Mouse (Mus musculus): ENCODE measurements around the gene Ttf2. TPM values are rescaled to one million over a fixed set of nuclear protein-coding genes. Genes with fewer than 3 reads are reported as not detected.

Gene Ttf2
- total and polyA plus RNA-seq, 2 experiments from 2014 or later, result 1.5 to 3.6 TPM

- no peak for ATAC-seq (ENCODE audit: low FRiP score)
- Histone ChIP-seq H3K9me3 (ENCODE audit: low read length) (no peaks in the 10 kb centered on the region), H3K4me2 (ENCODE audit: low read depth, low read length, poor library complexity, severe bottlenecking) (no peak overlapping the region), H3K27me3 (ENCODE audit: insufficient read depth, low read length) (no peaks in the 10 kb centered on the region), H3K4me1 (ENCODE audit: insufficient read depth, low read length) (0 out of 2 replicates have a peak, but pooled peaks cover 4% of the 10 kb centered on the region), H3K27ac (ENCODE audit: low read depth, low read length) (no peak overlapping the region), H3K9ac (replicated peaks; ENCODE audit: low read length, poor library complexity, severe bottlenecking) (no peak overlapping the region), H3K4me3 (ENCODE audit: low read depth, low read length) (no peak overlapping the region), H3K36me3 (ENCODE audit: insufficient read depth, low read length) (no peaks in the 10 kb centered on the region)
- no peak for TF ChIP-seq CTCF (IDR thresholded peaks at IDR 0.05)
- no peak for DNase-seq (ENCODE audit: low spot score)
- WGBS, result 94% methylated on average over 15 of the region's 15 CpGs
Measured at GRCm38 (mm10) chr3:101003575-101004356, 34.3 kb upstream of the Ttf2 start.

DNA sequence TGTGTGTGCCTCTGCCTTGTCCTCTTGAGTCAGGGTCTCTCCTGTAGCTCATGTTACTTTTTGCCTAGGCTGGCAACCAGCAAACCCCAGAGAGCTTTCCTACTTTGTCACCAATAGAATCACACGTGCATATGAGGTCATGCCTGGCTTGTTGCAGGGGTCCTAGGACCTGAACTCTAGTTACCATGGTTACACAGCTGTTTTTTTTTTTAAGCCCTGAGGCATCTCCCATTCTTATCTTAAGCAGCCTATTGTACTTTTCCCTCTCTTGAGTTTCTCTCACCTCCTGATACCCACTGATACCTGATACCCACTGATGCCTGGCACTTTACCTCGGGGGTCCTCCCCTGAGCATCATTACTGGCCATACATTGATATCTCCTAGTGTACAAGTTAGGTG lies 30.3 kb upstream of the Ttf2 start:
- ATAC-seq (ENCODE audit: low FRiP score), result no peak
- Histone ChIP-seq H3K4me2 (ENCODE audit: low read depth, low read length, poor library complexity, severe bottlenecking) (no peak overlapping the region), H3K27ac (ENCODE audit: low read depth, low read length) (no peak overlapping the region), H3K9me3 (ENCODE audit: low read length) (no peaks in the 10 kb centered on the region), H3K36me3 (ENCODE audit: insufficient read depth, low read length) (no peaks in the 10 kb centered on the region), H3K4me3 (ENCODE audit: low read depth, low read length) (no peak overlapping the region), H3K27me3 (ENCODE audit: insufficient read depth, low read length) (no peaks in the 10 kb centered on the region), H3K9ac (replicated peaks; ENCODE audit: low read length, poor library complexity, severe bottlenecking) (no peak overlapping the region), H3K4me1 (ENCODE audit: insufficient read depth, low read length) (0 out of 2 replicates have a peak, but pooled peaks cover 4% of the 10 kb centered on the region)
- DNase-seq (ENCODE audit: low spot score), result no peak
- WGBS, result 33% methylated on average over 2 of the region's 2 CpGs
- no peak for TF ChIP-seq CTCF (IDR thresholded peaks at IDR 0.05)

DNA sequence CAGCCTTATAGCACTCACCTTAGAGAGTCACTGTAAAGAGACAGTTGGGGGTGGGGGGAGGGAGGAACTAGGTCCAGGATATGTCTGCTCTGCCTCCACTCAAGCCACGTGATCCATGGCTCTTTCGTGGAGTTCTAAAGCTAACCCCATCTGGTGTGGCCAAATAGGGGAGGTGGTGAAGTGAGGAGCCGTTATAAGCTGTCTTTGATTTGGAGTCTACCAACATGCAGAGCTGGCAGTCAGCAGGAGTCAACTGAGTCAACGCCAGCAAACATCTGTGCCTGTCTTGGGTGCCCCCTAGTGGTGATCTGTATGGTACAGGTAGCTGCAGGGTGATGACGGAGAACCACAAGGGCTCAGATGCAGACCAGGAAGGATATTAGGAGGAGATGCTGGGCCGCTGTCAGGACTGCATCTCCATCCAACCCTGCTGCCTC lies 29.5 kb upstream of the Ttf2 start:
- ATAC-seq (ENCODE audit: low FRiP score) (peak; percentile 55), DNase-seq (ENCODE audit: low spot score) (peak; percentile 78)
- Histone ChIP-seq H3K4me3 (ENCODE audit: low read depth, low read length) (no peak overlapping the region), H3K9ac (replicated peaks; ENCODE audit: low read length, poor library complexity, severe bottlenecking) (no peak overlapping the region), H3K36me3 (ENCODE audit: insufficient read depth, low read length) (no peaks in the 10 kb centered on the region), H3K9me3 (ENCODE audit: low read length) (no peaks in the 10 kb centered on the region), H3K27ac (ENCODE audit: low read depth, low read length) (no peak overlapping the region), H3K4me2 (ENCODE audit: low read depth, low read length, poor library complexity, severe bottlenecking) (no peak overlapping the region), H3K27me3 (ENCODE audit: insufficient read depth, low read length) (no peaks in the 10 kb centered on the region), H3K4me1 (ENCODE audit: insufficient read depth, low read length) (peaks cover 11% of the 10 kb centered on the region; the same call in 1 of the 2 replicates)
- peak; percentile 78 for TF ChIP-seq CTCF (IDR thresholded peaks at IDR 0.05)
- 25% methylated on average over 6 of the region's 6 CpGs for WGBS

- Histone ChIP-seq H3K9me3 (ENCODE audit: low read length) (no peaks in the 10 kb centered on the region), H3K4me2 (ENCODE audit: low read depth, low read length, poor library complexity, severe bottlenecking) (no peak overlapping the region), H3K36me3 (ENCODE audit: insufficient read depth, low read length) (no peaks in the 10 kb centered on the region), H3K4me1 (ENCODE audit: insufficient read depth, low read length) (peaks cover 11% of the 10 kb centered on the region; the same call in 1 of the 2 replicates), H3K9ac (replicated peaks; ENCODE audit: low read length, poor library complexity, severe bottlenecking) (no peak overlapping the region), H3K27me3 (ENCODE audit: insufficient read depth, low read length) (no peaks in the 10 kb centered on the region), H3K4me3 (ENCODE audit: low read depth, low read length) (no peak overlapping the region), H3K27ac (ENCODE audit: low read depth, low read length) (no peak overlapping the region)
- 87% methylated on average over 10 of the region's 10 CpGs for WGBS
- no peak for TF ChIP-seq CTCF (IDR thresholded peaks at IDR 0.05)
- ATAC-seq (ENCODE audit: low FRiP score) (no peak), DNase-seq (ENCODE audit: low spot score) (no peak)
Measured at GRCm38 (mm10) chr3:100997785-100998570, 28.5 kb upstream of the Ttf2 start.

DNA sequence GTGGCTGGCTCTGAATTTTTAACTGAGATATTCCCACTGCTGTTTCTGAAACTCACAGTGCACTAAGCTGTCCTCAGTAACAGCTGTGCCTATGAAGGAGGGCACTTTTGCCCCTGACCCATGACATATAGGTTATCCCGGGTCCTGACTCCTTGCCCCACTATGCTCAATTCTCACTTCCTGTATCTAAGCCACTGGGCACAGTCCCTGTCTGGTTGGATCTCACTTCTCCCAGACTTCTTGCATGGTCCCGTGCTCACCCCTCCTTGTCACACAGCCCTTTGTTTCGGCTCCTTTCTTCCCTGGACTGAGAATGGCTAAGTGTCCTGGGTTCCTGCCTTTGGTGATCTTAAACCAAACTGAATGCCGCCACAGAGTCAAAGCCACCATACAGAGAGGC lies 24.8 kb upstream of the Ttf2 start:
- no peak for TF ChIP-seq CTCF (IDR thresholded peaks at IDR 0.05)
- no peak overlapping the region for H3K9ac ChIP-seq (replicated peaks; ENCODE audit: low read length, poor library complexity, severe bottlenecking)
- ATAC-seq (ENCODE audit: low FRiP score) (no peak), DNase-seq (ENCODE audit: low spot score) (no peak)
- H3K36me3 ChIP-seq (ENCODE audit: insufficient read depth, low read length), result no peaks in the 10 kb centered on the region
- H3K9me3 ChIP-seq (ENCODE audit: low read length), result no peaks in the 10 kb centered on the region
- 64% methylated on average over 4 of the region's 4 CpGs for WGBS
- no peak overlapping the region for H3K4me2 ChIP-seq (ENCODE audit: low read depth, low read length, poor library complexity, severe bottlenecking)
- H3K4me1 ChIP-seq (ENCODE audit: insufficient read depth, low read length), result peaks cover 11% of the 10 kb centered on the region; the same call in 1 of the 2 replicates
- no peak overlapping the region for H3K4me3 ChIP-seq (ENCODE audit: low read depth, low read length)
- H3K27ac ChIP-seq (ENCODE audit: low read depth, low read length), result no peak overlapping the region; the same call in 1 of the 2 replicates
- H3K27me3 ChIP-seq (ENCODE audit: insufficient read depth, low read length), result no peaks in the 10 kb centered on the region

- no peaks in the 10 kb centered on the region for H3K36me3 ChIP-seq (ENCODE audit: insufficient read depth, low read length)
- H3K4me3 ChIP-seq (ENCODE audit: low read depth, low read length), result no peak overlapping the region
- no peaks in the 10 kb centered on the region for H3K9me3 ChIP-seq (ENCODE audit: low read length)
- no peak overlapping the region for H3K4me2 ChIP-seq (ENCODE audit: low read depth, low read length, poor library complexity, severe bottlenecking)
- TF ChIP-seq CTCF (IDR thresholded peaks at IDR 0.05), result no peak
- peaks cover 7% of the 10 kb centered on the region; the same call in 1 of the 2 replicates for H3K4me1 ChIP-seq (ENCODE audit: insufficient read depth, low read length)
- no peaks in the 10 kb centered on the region for H3K27me3 ChIP-seq (ENCODE audit: insufficient read depth, low read length)
- no peak for DNase-seq (ENCODE audit: low spot score)
- H3K27ac ChIP-seq (ENCODE audit: low read depth, low read length), result peak overlapping the region; percentile 32; the same call in 1 of the 2 replicates
- 76% methylated on average over 15 of the region's 15 CpGs for WGBS
- no peak for ATAC-seq (ENCODE audit: low FRiP score)
- no peak overlapping the region for H3K9ac ChIP-seq (replicated peaks; ENCODE audit: low read length, poor library complexity, severe bottlenecking)
Measured at GRCm38 (mm10) chr3:100993718-100994117, 24.3 kb upstream of the Ttf2 start.

All from midbrain, postnatal 0 days (tissue).